Mouse (Mus musculus) layer of hippocampus, adult 9-10 months (tissue): ENCODE measurements around the gene Tenm2.

ENCODE experiments used
- DNase-seq: peaks from one replicate; pipeline ENCODE4 v3.0.0; 2022; ENCODE audit warnings: low spot score

Gene Tenm2

GRCm38 (mm10) chr11:35979733-35980410 lies 1255.9 kb downstream of the Tenm2 start:
- DNase-seq = no peak

GRCm38 (mm10) chr11:35979266-35979732 lies 1256.5 kb downstream of the Tenm2 start:
- DNase-seq = no peak

GRCm38 (mm10) chr11:35977796-35978195 lies 1258.0 kb downstream of the Tenm2 start:
- no peak for DNase-seq

- DNase-seq = no peak
These were observed 1258.7 kb downstream of the Tenm2 start for GRCm38 (mm10) chr11:35977096-35977495.

DNA sequence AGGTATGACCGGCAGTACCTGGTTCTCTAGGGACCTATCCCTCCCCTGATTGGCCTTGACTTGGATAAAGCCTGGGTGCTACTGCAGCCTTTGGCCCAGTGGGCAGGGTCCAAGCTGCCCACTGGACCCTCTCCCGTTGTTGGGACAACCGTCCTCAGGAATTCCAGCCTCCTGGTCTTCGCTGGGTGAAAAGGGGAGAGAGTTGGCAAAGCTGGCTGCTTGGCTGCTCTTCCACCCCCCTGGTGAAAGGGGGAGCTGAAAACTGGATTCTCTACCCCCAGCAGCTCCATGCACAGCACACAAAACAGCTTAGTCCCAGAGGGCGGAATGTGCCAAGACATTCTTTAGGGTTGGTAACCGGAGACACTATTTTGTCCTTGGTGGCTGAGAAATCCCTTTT lies 1259.3 kb downstream of the Tenm2 start:
- no peak for DNase-seq

- DNase-seq = no peak
These were observed 1260.9 kb downstream of the Tenm2 start for GRCm38 (mm10) chr11:35974632-35975450.

DNA sequence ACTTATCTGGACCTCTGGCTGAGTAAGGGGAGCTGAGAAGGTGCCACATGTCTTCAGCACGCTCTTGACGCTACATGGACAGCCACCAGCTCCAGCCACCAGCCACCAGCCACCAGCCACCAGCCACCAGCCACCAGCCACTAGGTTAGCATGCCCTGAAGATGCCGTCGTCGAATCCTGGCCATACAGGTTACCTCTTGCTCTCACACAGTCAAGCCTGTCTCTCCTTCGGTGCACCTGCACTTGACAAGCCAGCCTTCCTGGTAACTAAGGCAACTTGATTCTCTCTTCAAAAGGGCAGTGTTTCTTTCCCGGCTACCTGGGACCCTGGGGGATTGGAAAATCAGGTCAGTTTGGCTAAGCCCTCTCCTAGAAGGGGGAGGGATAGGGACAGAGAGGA lies 1262.6 kb downstream of the Tenm2 start:
- DNase-seq = no peak

GRCm38 (mm10) chr11:35972270-35972931 lies 1263.4 kb downstream of the Tenm2 start:
- no peak for DNase-seq

- DNase-seq = no peak
These were observed 1264.7 kb downstream of the Tenm2 start for GRCm38 (mm10) chr11:35970806-35971705.

DNA sequence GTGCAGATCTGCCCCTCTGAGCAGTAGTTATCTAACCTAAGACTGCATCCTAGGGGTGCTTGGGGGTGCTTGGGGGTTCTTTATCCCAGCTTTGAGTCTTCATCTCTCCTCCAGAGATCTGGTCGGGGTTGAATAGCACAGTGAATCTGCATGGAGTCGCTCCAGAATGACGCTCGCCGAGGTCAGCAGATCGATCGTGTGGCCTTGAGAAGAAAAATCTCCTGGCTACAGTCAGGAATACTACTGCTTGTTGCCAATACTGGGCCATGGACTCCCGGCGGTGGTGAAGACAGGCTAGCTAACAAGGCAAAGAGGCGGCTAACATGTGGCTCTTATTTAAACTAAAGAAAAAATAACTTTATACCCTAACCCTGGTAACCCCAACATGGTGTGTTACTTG lies 1267.5 kb downstream of the Tenm2 start:
- no peak for DNase-seq

DNA sequence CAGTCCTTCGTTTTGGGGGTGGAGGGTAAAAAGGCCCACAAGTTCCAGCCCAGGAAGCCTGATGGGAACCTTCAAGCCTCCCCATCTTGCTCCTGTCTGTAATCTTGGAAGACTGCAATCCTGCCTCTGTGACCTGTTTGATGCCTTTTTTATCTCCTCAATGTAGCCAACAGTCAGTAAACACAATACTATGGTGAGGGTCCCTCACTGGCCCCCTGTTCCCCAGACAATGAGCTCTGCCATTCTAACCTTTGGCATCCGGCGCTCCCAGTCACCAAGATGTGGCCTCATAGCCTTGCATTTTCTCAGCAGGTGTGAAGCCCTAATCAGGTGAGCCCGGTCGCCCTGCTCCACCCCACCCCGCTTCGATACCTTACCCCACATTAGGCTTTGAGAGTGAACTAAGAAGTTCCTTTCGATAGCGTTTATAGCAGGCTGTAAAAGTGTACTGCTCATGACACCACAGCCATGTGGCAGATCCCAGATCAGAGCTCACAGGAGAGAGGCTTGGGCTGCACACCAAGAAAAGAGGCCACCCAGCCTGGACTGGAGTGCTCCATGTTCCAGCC lies 1271.7 kb downstream of the Tenm2 start:
- DNase-seq = no peak

DNA sequence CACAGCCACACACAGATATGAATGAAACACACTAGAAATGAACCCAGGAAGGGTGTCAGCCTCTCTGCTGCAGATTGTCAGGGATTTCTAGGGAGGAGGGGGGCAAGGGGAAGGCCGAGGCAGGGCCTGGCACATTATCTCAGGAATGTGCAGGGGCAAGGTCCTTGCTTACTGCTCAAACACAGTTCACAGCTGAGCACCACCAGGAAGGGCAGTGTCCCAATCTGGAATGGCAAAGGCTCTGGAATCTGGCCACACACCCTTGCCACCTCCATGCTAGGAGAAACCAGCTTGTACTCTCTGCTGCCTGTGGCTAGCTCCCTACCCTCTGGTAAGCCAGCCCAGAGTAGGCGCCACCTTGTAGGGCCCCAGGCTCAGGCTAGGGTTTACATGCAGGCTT lies 1272.2 kb downstream of the Tenm2 start:
- DNase-seq = no peak

- no peak for DNase-seq
These were observed 1273.3 kb downstream of the Tenm2 start for GRCm38 (mm10) chr11:35962431-35962830.

- no peak for DNase-seq
These were observed 1276.5 kb downstream of the Tenm2 start for GRCm38 (mm10) chr11:35959270-35959669.
